In genomic region chr11:95959152-95959551, GRCm38 (mm10) we compare ENCODE assay signal across 15 mouse cellular contexts. TPM values are rescaled to one million over a fixed set of nuclear protein-coding genes. Genes with fewer than 3 reads are reported as not detected.
DNase-seq lines count a peak whose midpoint lies in the region; ATAC-seq and TF ChIP-seq lines count a peak whose summit lies in the region.
"Had no signal": no experiment of that assay in that cellular context is flagged by ENCODE, and none has a peak within 500 bp of the region (broad histone marks: within the 10 kb centered on the region; RNA-seq: fewer than 3 reads in every experiment).

No protein-coding gene starts in this region.

- no peak for ATAC-seq in forebrain, postnatal 0 days
- no peak for ATAC-seq in forebrain, embryonic 12.5 days (ENCODE audit: low FRiP score)
- ATAC-seq in lung, postnatal 0 days = no peak
- ATAC-seq: hindbrain, embryonic 16.5 days had no signal

- no peaks in the 10 kb centered on the region for H3K27me3 ChIP-seq in forebrain, postnatal 0 days (ENCODE audit: insufficient read depth, low read length)
- no peaks in the 10 kb centered on the region for H3K27me3 ChIP-seq in forebrain, embryonic 12.5 days
- no peaks in the 10 kb centered on the region for H3K27me3 ChIP-seq in lung, postnatal 0 days (replicated peaks; ENCODE audit: insufficient read depth, low read length)
- H3K27me3 ChIP-seq in splenic B cell, adult 2 months (ENCODE audit: control insufficient read depth, insufficient read depth, low read length, poor library complexity, severe bottlenecking) = no peaks in the 10 kb centered on the region
- H3K27me3 ChIP-seq: heart, embryonic 15.5 days had no signal

- H3K9ac ChIP-seq in forebrain, postnatal 0 days = no peak overlapping the region
- H3K9ac ChIP-seq in forebrain, embryonic 12.5 days = no peak overlapping the region
- H3K9ac ChIP-seq in lung, postnatal 0 days (replicated peaks; ENCODE audit: low read depth) = no peak overlapping the region
- H3K9ac ChIP-seq: heart, embryonic 15.5 days had no signal

- TF ChIP-seq EP300 in lung, postnatal 0 days (IDR thresholded peaks at IDR 0.05) = no peak

- no peak overlapping the region for H3K4me2 ChIP-seq in forebrain, postnatal 0 days (ENCODE audit: low read depth)
- no peak overlapping the region for H3K4me2 ChIP-seq in forebrain, embryonic 12.5 days
- no peak overlapping the region for H3K4me2 ChIP-seq in lung, postnatal 0 days (replicated peaks; ENCODE audit: low read depth, low read length)
- H3K4me2 ChIP-seq: heart, embryonic 15.5 days had no signal

- WGBS in forebrain, postnatal 0 days = 49% methylated on average over 6 of the region's 6 CpGs
- 61% methylated on average over 6 of the region's 6 CpGs for WGBS in forebrain, embryonic 12.5 days
- WGBS in lung, postnatal 0 days = 54% methylated on average over 6 of the region's 6 CpGs

- H3K27ac ChIP-seq in forebrain, postnatal 0 days (ENCODE audit: low read depth, low read length) = no peak overlapping the region
- H3K27ac ChIP-seq in forebrain, embryonic 12.5 days = no peak overlapping the region
- H3K27ac ChIP-seq in lung, postnatal 0 days (ENCODE audit: low read length) = no peak overlapping the region
- H3K27ac ChIP-seq: forebrain, embryonic 10.5 days; heart, embryonic 15.5 days had no signal

- H3K9me3 ChIP-seq in forebrain, postnatal 0 days (ENCODE audit: low read length) = no peaks in the 10 kb centered on the region
- no peaks in the 10 kb centered on the region for H3K9me3 ChIP-seq in forebrain, embryonic 12.5 days
- no peaks in the 10 kb centered on the region for H3K9me3 ChIP-seq in lung, postnatal 0 days (ENCODE audit: low read length)
- H3K9me3 ChIP-seq: forebrain, embryonic 10.5 days; heart, embryonic 15.5 days had no signal

- TF ChIP-seq CTCF in forebrain, postnatal 0 days (IDR thresholded peaks at IDR 0.05; ENCODE audit: low read depth) = peak; percentile 22; the same call in 1 of the 2 replicates
- TF ChIP-seq CTCF in lung, postnatal 0 days (IDR thresholded peaks at IDR 0.05) = peak; percentile 32; the same call in 1 of the 2 replicates

- no peaks in the 10 kb centered on the region for H3K36me3 ChIP-seq in forebrain, postnatal 0 days (ENCODE audit: insufficient read depth)
- peaks cover 51% of the 10 kb centered on the region for H3K36me3 ChIP-seq in forebrain, embryonic 12.5 days (replicated peaks)
- H3K36me3 ChIP-seq in lung, postnatal 0 days (ENCODE audit: insufficient read depth, low read length) = no peaks in the 10 kb centered on the region
- no peaks in the 10 kb centered on the region for H3K36me3 ChIP-seq in splenic B cell, adult 2 months (ENCODE audit: control insufficient read depth, insufficient read depth, low read length, poor library complexity, severe bottlenecking)

- no peaks in the 10 kb centered on the region for H3K4me1 ChIP-seq in forebrain, postnatal 0 days (ENCODE audit: insufficient read depth)
- H3K4me1 ChIP-seq in forebrain, embryonic 12.5 days = peaks cover 8% of the 10 kb centered on the region
- no peaks in the 10 kb centered on the region for H3K4me1 ChIP-seq in lung, postnatal 0 days (ENCODE audit: insufficient read depth, low read depth, low read length)
- H3K4me1 ChIP-seq: heart, embryonic 15.5 days had no signal

- no peak overlapping the region for H3K4me3 ChIP-seq in forebrain, postnatal 0 days (ENCODE audit: low read depth, low read length)
- no peak overlapping the region for H3K4me3 ChIP-seq in forebrain, embryonic 12.5 days (replicated peaks)
- H3K4me3 ChIP-seq in lung, postnatal 0 days (ENCODE audit: low read depth, low read length) = no peak overlapping the region
- H3K4me3 ChIP-seq: forebrain, embryonic 10.5 days; heart, embryonic 15.5 days had no signal

- no peak for DNase-seq in forebrain, postnatal 0 days
- no peak for DNase-seq in lung, postnatal 0 days (ENCODE audit: low spot score)
- DNase-seq in lung, postnatal 4 days = no peak
- peak; percentile 79 for DNase-seq in ES-CJ7 (ENCODE audit: low read depth, low spot score)
- DNase-seq in splenic B cell, adult 2 months (ENCODE audit: low read depth, low spot score) = peak; percentile 20
- no peak for DNase-seq in left cerebral cortex, adult 11 months (ENCODE audit: low spot score)
- no peak for DNase-seq in yolk sac, embryonic 10.5 days (ENCODE audit: low spot score)
- DNase-seq: cerebellum, adult 11-12 months; gastrocnemius, postnatal 14 days; retina, postnatal 1 day had no signal

RNA-seq across cellular contexts. Expression of gene B4galnt2, which starts 44.5 kb away (rescaled TPM):
- not detected in 2 replicates for total RNA-seq in forebrain, postnatal 0 days (2014; rRNA removed)
- polyA plus RNA-seq in forebrain, postnatal 0 days (2015; fragmentation: Nextera tagmentation; extraction: Ambion mirVana) = not detected in 2 replicates
- not detected in 2 replicates for polyA plus RNA-seq in forebrain, embryonic 12.5 days (2016; fragmentation: Nextera tagmentation; extraction: Ambion mirVana)
- not detected in 2 replicates for polyA plus RNA-seq in lung, postnatal 0 days (2015; fragmentation: Nextera tagmentation; extraction: Ambion mirVana)
- total RNA-seq: gastrocnemius, postnatal 14 days; left cerebral cortex, postnatal 36 days had no signal
- polyA plus RNA-seq: forebrain, embryonic 10.5 days; hindbrain, embryonic 16.5 days had no signal

RNA-seq across cellular contexts. Expression of gene Igf2bp1, which starts 46.6 kb away (rescaled TPM):
- total RNA-seq in forebrain, postnatal 0 days (2014; rRNA removed) = 3.0 and 3.3 TPM in 2 replicates
- polyA plus RNA-seq in forebrain, postnatal 0 days (2015; fragmentation: Nextera tagmentation; extraction: Ambion mirVana) = 1.8 and 2.5 TPM in 2 replicates
- polyA plus RNA-seq in forebrain, embryonic 12.5 days (2016; fragmentation: Nextera tagmentation; extraction: Ambion mirVana) = 97.9 and 103 TPM in 2 replicates
- polyA plus RNA-seq in lung, postnatal 0 days (2015; fragmentation: Nextera tagmentation; extraction: Ambion mirVana) = 4.3 and 6.1 TPM in 2 replicates

Comparison
In these comparisons a context has a peak if more than half of its experiments do, and no peak if none do; other contexts are left out.
1. RNA of gene Igf2bp1, which starts 46.6 kb away (polyA plus RNA-seq): 97.9 to 103 TPM in forebrain, embryonic 12.5 days; 4.3 to 6.1 TPM in lung, postnatal 0 days and 1.8 to 2.5 TPM in forebrain, postnatal 0 days; every median in the first group is over 10 times any median in the second.
2. DNase-seq: peak in ES-CJ7 (single experiment) and splenic B cell, adult 2 months (single experiment); none in forebrain, postnatal 0 days (single experiment), lung, postnatal 0 days (single experiment), lung, postnatal 4 days (0 of 2), left cerebral cortex, adult 11 months (single experiment) and yolk sac, embryonic 10.5 days (single experiment).